Comparison of ENCODE assay signal across 29 mouse cellular contexts in genomic region chr14:27139968-27140367, GRCm38 (mm10). TPM values are rescaled to one million over a fixed set of nuclear protein-coding genes. Genes with fewer than 3 reads are reported as not detected.
DNase-seq lines count a peak whose midpoint lies in the region; ATAC-seq lines count a peak whose summit lies in the region.
"Had no signal": no experiment of that assay in that cellular context is flagged by ENCODE, and none has a peak within 500 bp of the region (broad histone marks: within the 10 kb centered on the region; RNA-seq: fewer than 3 reads in every experiment).

No protein-coding gene starts in this region.

- H3K27ac ChIP-seq in limb, embryonic 10.5 days: 0 out of 2 replicates have a peak overlapping the region, but pooled peaks have one; percentile 34
- H3K27ac ChIP-seq in liver, embryonic 12.5 days: no peak overlapping the region
- H3K27ac ChIP-seq: forebrain, embryonic 10.5 days; forebrain, embryonic 13.5 days; heart, adult 2 months; heart, embryonic 10.5 days; heart, embryonic 13.5 days; hindbrain, embryonic 14.5 days; hindbrain, postnatal 0 days had no signal

- no peaks in the 10 kb centered on the region for H3K27me3 ChIP-seq in limb, embryonic 10.5 days (ENCODE audit: low read depth, poor library complexity, severe bottlenecking)
- H3K27me3 ChIP-seq in liver, embryonic 12.5 days (replicated peaks): no peaks in the 10 kb centered on the region; the same call in 1 of the 2 replicates
- H3K27me3 ChIP-seq: CH12.LX; forebrain, embryonic 13.5 days; heart, embryonic 13.5 days; Patski had no signal

- no peaks in the 10 kb centered on the region for H3K9me3 ChIP-seq in limb, embryonic 10.5 days (replicated peaks)
- no peaks in the 10 kb centered on the region for H3K9me3 ChIP-seq in liver, embryonic 12.5 days (replicated peaks)
- H3K9me3 ChIP-seq: forebrain, embryonic 10.5 days; forebrain, embryonic 13.5 days; G1E; heart, embryonic 10.5 days; heart, embryonic 13.5 days had no signal

- ATAC-seq in frontal cortex, adult (ENCODE audit: low TSS enrichment): peak; percentile 93
- ATAC-seq in liver, embryonic 12.5 days: no peak
- ATAC-seq: forebrain, embryonic 13.5 days; forebrain, embryonic 16.5 days; hindbrain, postnatal 0 days; inflammation-experienced regulatory T-cells, adult 6 months; Patski had no signal

- H3K4me3 ChIP-seq in limb, embryonic 10.5 days: no peak overlapping the region
- H3K4me3 ChIP-seq in liver, embryonic 12.5 days: no peak overlapping the region
- H3K4me3 ChIP-seq: forebrain, embryonic 10.5 days; forebrain, embryonic 13.5 days; heart, adult 2 months; heart, embryonic 10.5 days; heart, embryonic 13.5 days had no signal

- DNase-seq in frontal cortex, postnatal 10 days (ENCODE audit: low spot score in 2 of 2): no peak
- peak; percentile 7 to 15 for DNase-seq in left cerebral cortex, adult 9 months (ENCODE audit: low spot score in 2 of 2)
- no peak for DNase-seq in left cerebral cortex, postnatal 14 days (ENCODE audit: low spot score in 2 of 2)
- no peak for DNase-seq in limb, embryonic 10.5 days (ENCODE audit: low spot score)
- DNase-seq in adrenal gland, adult 18-20 months (ENCODE audit: low spot score in 2 of 2): no peak
- DNase-seq: adrenal gland, adult 2 months; adrenal gland, postnatal 14 days; B cell, adult 2 months; cerebellum, adult 18-20 months; cerebellum, adult 9-10 months; cerebellum, postnatal 14 days; gastrocnemius, postnatal 10 days; gastrocnemius, postnatal 36 days; heart, adult 2 months; heart, postnatal 14 days; heart, postnatal 4 days had no signal

- intact Hi-C loops in left cerebral cortex, postnatal 14 days (cut with DNase I): no loop called here

- H3K36me3 ChIP-seq in limb, embryonic 10.5 days: no peaks in the 10 kb centered on the region
- no peaks in the 10 kb centered on the region for H3K36me3 ChIP-seq in liver, embryonic 12.5 days
- H3K36me3 ChIP-seq: forebrain, embryonic 10.5 days; G1E; heart, embryonic 10.5 days; heart, embryonic 13.5 days had no signal

- 93% methylated on average over 3 of the region's 3 CpGs for WGBS in limb, embryonic 10.5 days
- WGBS in liver, embryonic 12.5 days (ENCODE audit: insufficient replicate concordance): 53% methylated on average over 3 of the region's 3 CpGs

- H3K9ac ChIP-seq in liver, embryonic 12.5 days: no peak overlapping the region
- H3K9ac ChIP-seq: forebrain, embryonic 13.5 days; heart, embryonic 13.5 days; hindbrain, embryonic 14.5 days had no signal

- H3K4me1 ChIP-seq in limb, embryonic 10.5 days: peaks cover 21% of the 10 kb centered on the region
- no peaks in the 10 kb centered on the region for H3K4me1 ChIP-seq in liver, embryonic 12.5 days
- H3K4me1 ChIP-seq: forebrain, embryonic 13.5 days had no signal

- H3K4me2 ChIP-seq in liver, embryonic 12.5 days: no peak overlapping the region
- H3K4me2 ChIP-seq: forebrain, embryonic 13.5 days; heart, embryonic 13.5 days; hindbrain, embryonic 14.5 days had no signal

RNA-seq across cellular contexts. Expression of gene Arhgef3, which starts 25.3 kb away (rescaled TPM):
- 10 to 100 TPM; 50.4 to 50.5 TPM for total RNA-seq in left cerebral cortex, postnatal 14 days (2021)
- 4.4 and 8.4 TPM in 2 replicates for polyA plus RNA-seq in limb, embryonic 10.5 days (2016; fragmentation: Nextera tagmentation; extraction: Ambion mirVana)
- 5.5 and 5.6 TPM in 2 replicates for polyA plus RNA-seq in liver, embryonic 12.5 days (2016; fragmentation: Nextera tagmentation; extraction: Ambion mirVana)
- 10 to 100 TPM; 25.3 to 45.5 TPM for total RNA-seq in adrenal gland, adult 18-20 months (2021)

Comparison
In these comparisons a context has a peak if more than half of its experiments do, and no peak if none do; other contexts are left out.
1. DNase-seq: peak in left cerebral cortex, adult 9 months (2 of 2); none in frontal cortex, postnatal 10 days (0 of 2), left cerebral cortex, postnatal 14 days (0 of 2), limb, embryonic 10.5 days (single experiment) and adrenal gland, adult 18-20 months (0 of 2).